Mouse (Mus musculus): ENCODE data around the gene March9.

The March9 gene

GRCm38 (mm10) chr10:127059968-127060916, at the start of gene March9:
Gene March9, minus strand, starts transcription at chr10:127060184.
- Histone ChIP-seq H3K36me3 (ENCODE audit: insufficient read depth, low read length) (peaks cover 39% of the 10 kb centered on the region), H3K27me3 (ENCODE audit: insufficient read depth, low read length) (peaks cover 13% of the 10 kb centered on the region), H3K4me1 (replicated peaks; ENCODE audit: low read depth, low read length) (peaks cover 73% of the 10 kb centered on the region), H3K9me3 (ENCODE audit: low read length) (no peaks in the 10 kb centered on the region), H3K4me3 (replicated peaks; ENCODE audit: low read length) (peak within 1 kb of the TSS; percentile 85)
- TF ChIP-seq NANOG (IDR thresholded peaks at IDR 0.05; ENCODE audit: borderline replicate concordance, low read length) (no peak), POU5F1 (IDR thresholded peaks at IDR 0.05; ENCODE audit: borderline replicate concordance, low read length) (no peak), CTCF (conservative IDR thresholded peaks at IDR 0.05; ENCODE audit: low read length) (no peak)

- Histone ChIP-seq H3K4me1 (replicated peaks; ENCODE audit: low read depth, low read length) (peaks cover 26% of the 10 kb centered on the region), H3K36me3 (ENCODE audit: insufficient read depth, low read length) (peaks cover 14% of the 10 kb centered on the region), H3K27me3 (ENCODE audit: insufficient read depth, low read length) (no peaks in the 10 kb centered on the region), H3K4me3 (replicated peaks; ENCODE audit: low read length) (no peak overlapping the region), H3K9me3 (ENCODE audit: low read length) (no peaks in the 10 kb centered on the region)
- TF ChIP-seq POU5F1 (IDR thresholded peaks at IDR 0.05; ENCODE audit: borderline replicate concordance, low read length) (no peak), CTCF (conservative IDR thresholded peaks at IDR 0.05; ENCODE audit: low read length) (no peak), NANOG (IDR thresholded peaks at IDR 0.05; ENCODE audit: borderline replicate concordance, low read length) (no peak)
Measured at GRCm38 (mm10) chr10:127108262-127108583, 48.2 kb upstream of the March9 start.

- TF ChIP-seq CTCF (conservative IDR thresholded peaks at IDR 0.05; ENCODE audit: low read length) (no peak), POU5F1 (IDR thresholded peaks at IDR 0.05; ENCODE audit: borderline replicate concordance, low read length) (no peak), NANOG (IDR thresholded peaks at IDR 0.05; ENCODE audit: borderline replicate concordance, low read length) (no peak)
- Histone ChIP-seq H3K27me3 (ENCODE audit: insufficient read depth, low read length) (no peaks in the 10 kb centered on the region), H3K4me1 (replicated peaks; ENCODE audit: low read depth, low read length) (peaks cover 25% of the 10 kb centered on the region), H3K36me3 (ENCODE audit: insufficient read depth, low read length) (peaks cover 14% of the 10 kb centered on the region), H3K9me3 (ENCODE audit: low read length) (no peaks in the 10 kb centered on the region), H3K4me3 (replicated peaks; ENCODE audit: low read length) (no peak overlapping the region)
Measured at GRCm38 (mm10) chr10:127107563-127108261, 47.7 kb upstream of the March9 start.

DNA sequence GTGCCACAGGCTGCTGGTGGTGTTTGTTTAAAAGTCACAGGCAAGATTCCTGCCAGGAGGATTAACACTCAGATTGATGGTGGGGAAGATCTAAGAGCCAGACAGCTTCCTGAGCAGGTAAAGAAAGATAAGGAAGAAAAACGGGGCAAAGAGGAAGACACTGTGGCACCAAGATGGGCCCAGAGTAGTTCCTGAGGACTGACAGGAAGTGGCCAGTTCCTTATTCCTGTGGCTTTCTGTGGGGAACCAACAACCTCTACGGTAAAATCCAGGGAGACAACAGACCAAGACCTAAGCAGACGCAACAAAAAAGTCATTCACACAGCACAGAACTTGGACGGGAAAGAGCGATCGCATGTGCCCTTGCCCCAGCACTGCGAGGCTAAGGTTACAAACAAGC, 43.6 kb upstream of the March9 start:
- no peak for TF ChIP-seq POU5F1 (IDR thresholded peaks at IDR 0.05; ENCODE audit: borderline replicate concordance, low read length)
- no peak for TF ChIP-seq CTCF (conservative IDR thresholded peaks at IDR 0.05; ENCODE audit: low read length)

GRCm38 (mm10) chr10:127101151-127101550, 41.2 kb upstream of the March9 start:
- Histone ChIP-seq H3K36me3 (ENCODE audit: insufficient read depth, low read length) (peaks cover 50% of the 10 kb centered on the region), H3K27me3 (ENCODE audit: insufficient read depth, low read length) (peaks cover 17% of the 10 kb centered on the region), H3K4me3 (replicated peaks; ENCODE audit: low read length) (no peak overlapping the region), H3K4me1 (replicated peaks; ENCODE audit: low read depth, low read length) (peaks cover 49% of the 10 kb centered on the region), H3K9me3 (ENCODE audit: low read length) (no peaks in the 10 kb centered on the region)
- no peak for TF ChIP-seq POU5F1 (IDR thresholded peaks at IDR 0.05; ENCODE audit: borderline replicate concordance, low read length)
- TF ChIP-seq CTCF (conservative IDR thresholded peaks at IDR 0.05; ENCODE audit: low read length): no peak
- TF ChIP-seq NANOG (IDR thresholded peaks at IDR 0.05; ENCODE audit: borderline replicate concordance, low read length): no peak

More for the DNA sequence above, 43.6 kb upstream of the March9 start:
- Histone ChIP-seq H3K27me3 (ENCODE audit: insufficient read depth, low read length) (peaks cover 8% of the 10 kb centered on the region), H3K36me3 (ENCODE audit: insufficient read depth, low read length) (peaks cover 38% of the 10 kb centered on the region), H3K9me3 (ENCODE audit: low read length) (no peaks in the 10 kb centered on the region), H3K4me3 (replicated peaks; ENCODE audit: low read length) (no peak overlapping the region), H3K4me1 (replicated peaks; ENCODE audit: low read depth, low read length) (peaks cover 26% of the 10 kb centered on the region)

DNA sequence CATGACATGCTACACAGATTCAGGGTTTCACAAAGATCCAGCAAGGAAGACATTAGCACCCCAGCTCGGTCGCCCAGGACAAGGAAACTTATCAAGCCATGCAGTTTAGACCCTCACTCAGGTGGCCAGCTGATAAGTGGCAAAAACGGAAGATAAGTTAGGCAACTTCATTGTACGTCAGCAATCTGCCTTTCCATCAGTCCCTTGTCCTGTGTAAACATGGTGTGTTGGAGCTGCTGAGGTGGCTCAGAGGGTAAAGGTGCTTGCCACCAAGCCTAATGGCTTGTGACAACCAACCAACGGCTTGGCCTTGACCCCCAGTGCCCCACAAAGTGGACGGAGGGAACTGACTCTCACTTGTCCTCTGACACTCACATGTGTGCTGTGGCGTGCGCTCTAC, 40.4 kb upstream of the March9 start:
- Histone ChIP-seq H3K4me3 (replicated peaks; ENCODE audit: low read length) (no peak overlapping the region), H3K27me3 (ENCODE audit: insufficient read depth, low read length) (peaks cover 17% of the 10 kb centered on the region)
- TF ChIP-seq NANOG (IDR thresholded peaks at IDR 0.05; ENCODE audit: borderline replicate concordance, low read length) (no peak), CTCF (conservative IDR thresholded peaks at IDR 0.05; ENCODE audit: low read length) (no peak), POU5F1 (IDR thresholded peaks at IDR 0.05; ENCODE audit: borderline replicate concordance, low read length) (no peak)

GRCm38 (mm10) chr10:127099868-127100267, 39.9 kb upstream of the March9 start:
- H3K4me3 ChIP-seq (replicated peaks; ENCODE audit: low read length): no peak overlapping the region
- H3K9me3 ChIP-seq (ENCODE audit: low read length): no peaks in the 10 kb centered on the region
- TF ChIP-seq CTCF (conservative IDR thresholded peaks at IDR 0.05; ENCODE audit: low read length) (no peak), NANOG (IDR thresholded peaks at IDR 0.05; ENCODE audit: borderline replicate concordance, low read length) (no peak), POU5F1 (IDR thresholded peaks at IDR 0.05; ENCODE audit: borderline replicate concordance, low read length) (no peak)
- peaks cover 58% of the 10 kb centered on the region for H3K36me3 ChIP-seq (ENCODE audit: insufficient read depth, low read length)
- H3K4me1 ChIP-seq (replicated peaks; ENCODE audit: low read depth, low read length): peaks cover 62% of the 10 kb centered on the region
- peaks cover 17% of the 10 kb centered on the region for H3K27me3 ChIP-seq (ENCODE audit: insufficient read depth, low read length)

More for the DNA sequence above, 40.4 kb upstream of the March9 start:
- Histone ChIP-seq H3K4me1 (replicated peaks; ENCODE audit: low read depth, low read length) (peaks cover 57% of the 10 kb centered on the region), H3K9me3 (ENCODE audit: low read length) (no peaks in the 10 kb centered on the region), H3K36me3 (ENCODE audit: insufficient read depth, low read length) (peaks cover 52% of the 10 kb centered on the region)

DNA sequence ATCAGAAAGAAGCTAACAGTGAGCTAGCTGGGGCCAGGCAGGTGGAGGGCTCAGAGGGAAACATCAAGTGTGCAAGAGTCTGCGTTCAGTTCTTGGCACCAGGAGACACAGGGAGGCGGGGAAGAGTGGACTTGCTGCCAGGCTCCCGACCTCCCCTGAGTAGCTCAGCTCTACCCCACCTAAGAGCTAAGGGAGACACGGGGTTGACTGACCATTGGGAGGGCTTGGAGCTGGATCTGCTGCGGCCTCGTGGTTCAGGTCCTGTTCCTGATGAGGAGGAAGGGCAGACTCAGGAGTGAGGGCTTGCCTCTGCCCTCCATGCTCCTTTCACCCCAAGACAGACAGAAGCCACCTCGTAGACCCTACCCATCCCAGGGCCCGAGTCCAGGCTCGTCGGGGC, 39.2 kb upstream of the March9 start:
- no peaks in the 10 kb centered on the region for H3K9me3 ChIP-seq (ENCODE audit: low read length)
- H3K4me1 ChIP-seq (replicated peaks; ENCODE audit: low read depth, low read length): peaks cover 67% of the 10 kb centered on the region
- TF ChIP-seq NANOG (IDR thresholded peaks at IDR 0.05; ENCODE audit: borderline replicate concordance, low read length): no peak
- no peak for TF ChIP-seq CTCF (conservative IDR thresholded peaks at IDR 0.05; ENCODE audit: low read length)
- no peak for TF ChIP-seq POU5F1 (IDR thresholded peaks at IDR 0.05; ENCODE audit: borderline replicate concordance, low read length)
- peaks cover 62% of the 10 kb centered on the region for H3K36me3 ChIP-seq (ENCODE audit: insufficient read depth, low read length)
- peaks cover 17% of the 10 kb centered on the region for H3K27me3 ChIP-seq (ENCODE audit: insufficient read depth, low read length)
- peak overlapping the region; percentile 41; the same call in 1 of the 2 replicates for H3K4me3 ChIP-seq (replicated peaks; ENCODE audit: low read length)

Data from E14TG2a.4 (cell line).